Mouse (Mus musculus): ENCODE data around the gene Pcgf2.
"Not testable (repeated sequence)": the region's sequence is repeated elsewhere in the genome, so short reads cannot be mapped to it uniquely, and the experiment has no call there.

Pcgf2 gene

GRCm38 (mm10) chr11:97700003-97700745 lies at the start of gene Pcgf2:
Pcgf2 (minus strand) TSS chr11:97700497.
- DNase-seq, result peak in 1 of 2 experiments; percentile 33

DNA sequence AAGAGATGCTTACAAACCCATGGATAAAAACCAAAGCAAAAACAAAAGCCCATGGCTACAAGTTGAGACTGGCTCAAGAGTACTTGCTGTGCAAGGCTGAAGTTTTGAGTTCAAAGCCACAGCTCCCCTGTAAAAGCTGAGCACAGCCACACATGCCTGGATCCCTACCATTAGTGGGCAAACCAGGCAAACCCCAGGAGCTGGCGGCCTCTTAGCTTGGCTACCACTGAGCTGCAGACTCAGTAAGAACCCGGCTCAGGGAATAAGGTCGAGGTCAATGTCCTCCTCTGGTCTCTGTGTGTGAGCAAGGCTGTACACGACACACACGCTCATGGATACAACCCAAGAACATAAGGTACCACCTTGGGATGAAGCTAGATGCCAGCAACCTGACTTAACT lies 48.2 kb upstream of the Pcgf2 start:
- DNase-seq, result no peak

DNA sequence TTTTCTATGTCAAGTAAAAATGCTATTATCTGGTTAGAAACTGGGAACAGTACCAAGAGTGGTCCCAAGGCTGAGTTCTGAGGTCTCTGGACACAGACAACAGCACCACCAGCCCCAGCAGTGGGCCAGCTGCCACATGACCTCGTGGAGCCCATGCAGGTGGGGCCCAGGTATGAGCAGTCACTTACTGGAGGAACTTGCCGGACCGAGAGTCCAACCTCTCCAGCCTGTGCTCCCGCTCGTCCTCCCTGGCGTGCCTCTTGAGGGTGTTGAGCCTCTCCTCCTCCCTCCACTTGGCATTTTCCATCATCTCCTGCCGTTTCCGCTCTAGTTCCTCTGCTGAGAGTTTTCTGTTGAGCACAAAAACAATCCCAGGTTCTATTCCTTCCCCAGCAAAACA lies 47.5 kb upstream of the Pcgf2 start:
- no peak for DNase-seq

- DNase-seq, result no peak
These were observed 45.0 kb upstream of the Pcgf2 start for GRCm38 (mm10) chr11:97745331-97745721.

DNA sequence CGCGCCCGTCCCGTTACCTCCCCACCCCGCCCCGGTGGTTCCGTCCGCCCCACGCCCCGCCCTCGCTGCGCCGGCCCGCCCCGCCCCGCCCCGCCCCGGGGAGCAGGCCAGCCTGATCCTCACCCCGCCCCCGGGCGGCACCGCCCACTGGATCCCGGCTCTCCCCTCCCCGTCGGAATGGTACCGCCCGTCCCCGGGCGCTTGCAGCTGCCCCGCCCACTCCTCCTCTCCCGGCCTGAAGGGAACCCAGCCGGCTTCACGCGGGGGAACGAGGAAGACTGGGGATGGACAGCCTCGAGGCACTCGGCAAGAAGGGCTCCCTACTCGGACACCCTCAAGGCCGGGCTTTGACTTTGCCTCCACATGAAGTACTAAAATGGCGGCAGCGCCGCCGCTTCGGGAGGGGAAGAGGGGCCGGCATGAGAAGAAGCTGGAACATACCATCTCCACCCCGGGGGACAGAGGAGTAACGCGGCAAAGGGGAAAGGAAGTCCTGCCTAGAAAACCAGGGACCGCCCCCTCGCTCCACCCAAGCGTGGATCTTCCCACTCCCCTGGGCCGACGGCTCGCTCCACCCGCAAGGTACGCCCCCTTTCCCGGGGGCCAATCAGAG lies 44.5 kb upstream of the Pcgf2 start:
- peak; percentile 96 to 99 for DNase-seq

- DNase-seq, result no peak
These were observed 43.9 kb upstream of the Pcgf2 start, which contains the start of gene Pip4k2b for GRCm38 (mm10) chr11:97744063-97744717. Pip4k2b (minus strand) TSS chr11:97744704.

- DNase-seq, result no peak
These were observed 43.1 kb upstream of the Pcgf2 start for GRCm38 (mm10) chr11:97743423-97743822.

DNA sequence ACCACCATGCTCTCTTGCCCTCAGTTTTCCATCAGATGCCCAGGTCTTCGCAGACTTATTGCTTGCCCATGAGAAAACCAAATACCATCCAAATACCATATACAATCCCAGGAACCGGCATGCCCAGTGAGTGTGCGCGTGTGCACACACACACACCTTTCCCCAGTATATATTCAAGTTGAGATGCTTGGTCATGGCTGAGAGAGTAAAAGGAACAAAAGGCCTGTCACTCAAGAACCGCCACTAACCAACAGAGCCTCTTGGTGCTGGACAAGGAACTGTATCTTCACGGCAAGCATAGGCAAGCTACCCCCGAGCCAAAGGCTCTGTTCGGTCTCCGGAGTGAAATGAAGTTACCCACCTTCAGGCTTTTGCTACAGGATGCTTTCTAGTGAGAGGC lies 42.3 kb upstream of the Pcgf2 start:
- DNase-seq, result no peak

DNA sequence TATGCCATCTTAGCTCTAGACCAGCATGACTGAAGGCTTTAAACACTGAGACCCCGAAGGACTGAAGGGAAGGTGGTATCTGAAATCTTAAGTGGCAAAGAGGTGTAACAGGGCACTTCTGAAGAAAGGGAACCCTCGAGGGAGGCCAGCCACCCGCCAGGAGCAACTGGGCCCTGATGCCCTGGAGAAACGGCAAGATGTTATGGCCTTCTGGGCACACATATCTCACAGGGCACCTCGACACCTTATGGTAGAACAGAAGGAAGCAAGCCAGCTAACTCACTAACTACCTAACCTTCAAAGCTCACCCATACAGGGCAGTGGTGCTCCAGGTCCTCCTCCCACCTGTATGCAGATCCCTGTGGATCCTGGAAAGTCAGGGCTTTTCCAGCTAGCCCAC lies 41.9 kb upstream of the Pcgf2 start:
- no peak for DNase-seq

- peak in 1 of 2 experiments; percentile 24 for DNase-seq
These were observed 39.9 kb upstream of the Pcgf2 start for GRCm38 (mm10) chr11:97740190-97740589.

DNA sequence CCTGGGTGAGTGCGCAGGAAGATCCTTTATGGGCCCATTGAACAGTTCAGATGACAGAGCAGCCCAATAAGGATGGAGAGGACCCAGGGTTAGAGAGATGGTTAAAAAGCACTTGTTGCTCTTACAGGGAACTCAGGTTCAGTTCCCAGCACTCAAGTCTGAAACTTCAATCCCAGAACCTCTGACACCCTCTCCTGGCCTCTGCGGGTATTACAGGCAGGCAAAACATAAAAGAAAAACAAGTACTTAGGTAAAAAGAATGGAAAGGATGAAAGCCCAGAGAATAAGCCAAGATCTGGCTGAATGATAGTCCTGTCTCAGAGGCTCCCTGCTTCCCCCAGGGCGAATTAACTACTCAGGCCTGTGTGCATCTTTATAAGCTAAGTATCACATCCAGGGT lies 38.9 kb upstream of the Pcgf2 start:
- DNase-seq, result no peak

- no peak for DNase-seq
These were observed 38.4 kb upstream of the Pcgf2 start for GRCm38 (mm10) chr11:97738703-97739102.

DNA sequence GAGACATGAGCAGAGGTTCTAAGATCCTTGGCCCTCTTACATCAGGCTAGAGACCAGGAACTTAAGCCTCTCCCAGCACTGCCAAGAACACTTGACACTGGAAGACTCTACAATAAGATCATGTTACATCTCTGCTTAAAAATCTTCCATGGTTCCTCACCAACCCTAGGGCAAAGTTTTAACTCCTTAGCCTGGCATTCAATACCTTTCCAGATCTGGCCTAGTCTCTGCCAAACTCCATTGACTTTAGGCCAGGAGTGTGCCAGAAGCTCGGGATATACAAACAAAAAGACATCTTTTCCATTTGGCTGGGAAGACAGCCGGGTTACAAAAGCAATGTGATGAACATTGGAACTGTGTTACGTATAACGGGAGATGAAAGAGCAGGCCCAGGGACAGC lies 37.3 kb upstream of the Pcgf2 start:
- DNase-seq, result no peak

DNA sequence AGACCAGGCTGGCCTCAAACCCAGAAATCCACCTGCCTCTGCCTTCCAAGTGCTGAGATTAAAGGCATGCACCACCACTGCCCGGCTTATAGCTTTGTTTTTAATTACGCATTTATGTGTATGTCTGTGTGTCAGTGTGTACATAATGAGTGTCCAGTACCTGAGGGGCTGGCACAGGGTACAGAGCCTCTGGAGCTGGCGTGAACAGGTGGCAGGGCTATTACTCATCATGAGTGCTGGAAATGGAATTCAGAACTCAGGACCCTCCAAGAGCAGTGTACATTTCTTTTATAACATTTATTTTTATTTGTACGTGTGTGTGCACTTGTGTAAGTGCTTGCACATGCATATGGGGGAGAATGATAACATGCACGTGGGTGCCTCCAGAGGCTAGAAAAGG lies 36.3 kb upstream of the Pcgf2 start:
- DNase-seq, result no peak

- DNase-seq, result not testable (repeated sequence)
These were observed 34.5 kb upstream of the Pcgf2 start for GRCm38 (mm10) chr11:97734810-97735209.

- DNase-seq, result no peak
These were observed 33.4 kb upstream of the Pcgf2 start for GRCm38 (mm10) chr11:97733689-97734088.

DNA sequence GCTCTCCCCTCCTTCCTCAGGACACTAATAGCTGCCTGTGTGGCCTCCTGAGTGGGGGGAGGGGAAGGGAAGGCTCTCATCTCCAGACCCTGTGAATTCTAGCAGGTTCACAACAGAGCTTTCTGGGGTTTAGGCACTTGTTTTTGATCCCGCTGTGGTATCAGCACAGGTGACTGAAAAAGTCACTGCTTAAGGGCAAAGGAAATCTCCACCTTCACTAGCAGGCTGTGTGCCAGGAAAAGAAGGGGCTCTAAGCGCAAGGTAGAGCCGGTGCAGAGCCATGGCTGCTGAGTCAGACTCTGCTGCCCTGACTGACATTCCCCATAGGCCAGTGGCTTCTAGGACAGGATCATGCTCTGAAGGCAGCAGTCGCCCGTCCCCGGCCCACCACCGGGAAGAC lies 28.4 kb upstream of the Pcgf2 start:
- no peak for DNase-seq

DNA sequence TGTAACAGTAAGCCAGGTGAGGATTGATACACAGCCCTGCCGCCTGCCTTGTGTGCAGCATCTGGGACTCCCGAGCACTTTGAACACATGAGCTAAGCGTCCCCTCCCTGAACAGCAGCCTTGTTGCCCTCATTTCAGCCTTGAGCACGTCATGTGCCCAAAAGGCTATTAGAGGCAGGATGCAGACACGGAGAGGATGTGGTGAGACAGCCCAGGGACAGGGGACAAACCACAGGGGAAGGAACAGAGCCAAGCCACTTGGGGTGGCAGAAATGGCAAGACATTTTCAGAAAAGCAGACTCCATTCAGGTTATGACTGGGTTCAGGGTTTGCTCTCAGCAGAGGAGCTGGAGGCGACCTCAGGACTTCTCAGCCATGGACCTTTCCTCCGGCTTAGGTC lies 28.0 kb upstream of the Pcgf2 start:
- peak in 1 of 2 experiments; percentile 56 for DNase-seq

GRCm38 (mm10) chr11:97723709-97724108 lies 23.4 kb upstream of the Pcgf2 start:
- DNase-seq, result no peak

GRCm38 (mm10) chr11:97721338-97721737 lies 21.0 kb upstream of the Pcgf2 start:
- no peak for DNase-seq

GRCm38 (mm10) chr11:97719041-97719440 lies 18.7 kb upstream of the Pcgf2 start:
- no peak for DNase-seq

GRCm38 (mm10) chr11:97718281-97718860 lies 18.1 kb upstream of the Pcgf2 start:
- DNase-seq, result no peak
